In genomic region chr8:105861951-105862350, GRCm38 (mm10) we compare ENCODE assay signal across 8 mouse cellular contexts. TPM values are rescaled to one million over a fixed set of nuclear protein-coding genes. Genes with fewer than 3 reads are reported as not detected.
DNase-seq lines count a peak whose midpoint lies in the region; ATAC-seq and TF ChIP-seq lines count a peak whose summit lies in the region.

No protein-coding gene starts in this region.

- H3K27ac ChIP-seq in forebrain, embryonic 15.5 days (replicated peaks): no peak overlapping the region
- no peak overlapping the region for H3K27ac ChIP-seq in limb, embryonic 14.5 days (replicated peaks; ENCODE audit: low read depth, low read length)

- no peaks in the 10 kb centered on the region for H3K9me3 ChIP-seq in forebrain, embryonic 15.5 days
- no peaks in the 10 kb centered on the region for H3K9me3 ChIP-seq in limb, embryonic 14.5 days (ENCODE audit: control insufficient read depth, low read length)

- no peaks in the 10 kb centered on the region for H3K27me3 ChIP-seq in forebrain, embryonic 15.5 days
- H3K27me3 ChIP-seq in limb, embryonic 14.5 days (ENCODE audit: control insufficient read depth, insufficient read depth, low read length): no peaks in the 10 kb centered on the region
- no peaks in the 10 kb centered on the region for H3K27me3 ChIP-seq in splenic B cell, adult 2 months (ENCODE audit: control insufficient read depth, insufficient read depth, low read length, poor library complexity, severe bottlenecking)

- TF ChIP-seq POLR2A in limb, embryonic 14.5 days (IDR thresholded peaks at IDR 0.05; ENCODE audit: borderline replicate concordance, extremely low read depth, insufficient read depth, insufficient read length): no peak

- WGBS in forebrain, embryonic 15.5 days: 6% methylated on average over 1 of the region's 1 CpGs
- WGBS in limb, embryonic 14.5 days: 10% methylated on average over 1 of the region's 1 CpGs

- peaks cover 53% of the 10 kb centered on the region for H3K4me1 ChIP-seq in forebrain, embryonic 15.5 days
- peaks cover 28% of the 10 kb centered on the region for H3K4me1 ChIP-seq in limb, embryonic 14.5 days (ENCODE audit: control insufficient read depth, insufficient read depth, low read length)

- DNase-seq in kidney, adult 9 months: peak; percentile 25
- DNase-seq in kidney, adult 8-10 months: no peak
- DNase-seq in NIH3T3 (ENCODE audit: low read depth): peak; percentile 84
- DNase-seq in limb, embryonic 14.5 days (ENCODE audit: low spot score): peak; percentile 48
- DNase-seq in splenic B cell, adult 2 months (ENCODE audit: low read depth, low spot score): peak; percentile 40
- DNase-seq in urinary bladder, postnatal 36 days (ENCODE audit: low spot score in 2 of 2): no peak
- DNase-seq in cerebellum, adult 9-11 months: no peak

- peaks cover 8% of the 10 kb centered on the region for H3K36me3 ChIP-seq in forebrain, embryonic 15.5 days
- H3K36me3 ChIP-seq in limb, embryonic 14.5 days (ENCODE audit: control insufficient read depth, insufficient read depth, low read length): peaks cover 30% of the 10 kb centered on the region
- H3K36me3 ChIP-seq in splenic B cell, adult 2 months (ENCODE audit: control insufficient read depth, insufficient read depth, low read length, poor library complexity, severe bottlenecking): no peaks in the 10 kb centered on the region

- H3K9ac ChIP-seq in forebrain, embryonic 15.5 days (replicated peaks): peak overlapping the region; percentile 88
- peak overlapping the region; percentile 90 for H3K9ac ChIP-seq in limb, embryonic 14.5 days (ENCODE audit: low read depth, low read length, severe bottlenecking)

- ATAC-seq in forebrain, embryonic 15.5 days (replicated peaks): no peak
- no peak for ATAC-seq in limb, embryonic 14.5 days (ENCODE audit: low FRiP score, low read depth)

- H3K4me3 ChIP-seq in forebrain, embryonic 15.5 days: peak overlapping the region; percentile 74
- H3K4me3 ChIP-seq in limb, embryonic 14.5 days (replicated peaks; ENCODE audit: low read length): peak overlapping the region; percentile 91

- H3K4me2 ChIP-seq in forebrain, embryonic 15.5 days (replicated peaks): peak overlapping the region; percentile 60
- H3K4me2 ChIP-seq in limb, embryonic 14.5 days (replicated peaks; ENCODE audit: low read depth, low read length, severe bottlenecking): peak overlapping the region; percentile 75

RNA-seq across cellular contexts. Expression of gene Nutf2, which starts 1.6 kb away (rescaled TPM):
- 189 and 218 TPM in 2 replicates for polyA plus RNA-seq in forebrain, embryonic 15.5 days (2015; fragmentation: Nextera tagmentation; extraction: Ambion mirVana)
- polyA plus RNA-seq in limb, embryonic 14.5 days (2012; rRNA removed): 239 and 249 TPM in 2 replicates
- 259 and 271 TPM in 2 replicates for polyA plus RNA-seq in limb, embryonic 14.5 days (2014; fragmentation: Nextera tagmentation; extraction: Ambion mirVana)

RNA-seq across cellular contexts. Expression of gene Thap11, which starts 7.0 kb away (rescaled TPM):
- polyA plus RNA-seq in forebrain, embryonic 15.5 days (2015; fragmentation: Nextera tagmentation; extraction: Ambion mirVana): 70.5 and 73.6 TPM in 2 replicates
- polyA plus RNA-seq in limb, embryonic 14.5 days (2012; rRNA removed): 70.7 and 83.1 TPM in 2 replicates
- 62.5 and 68.4 TPM in 2 replicates for polyA plus RNA-seq in limb, embryonic 14.5 days (2014; fragmentation: Nextera tagmentation; extraction: Ambion mirVana)

RNA-seq across cellular contexts. Expression of gene Cenpt, which starts 8.9 kb away (rescaled TPM):
- 65.0 and 66.4 TPM in 2 replicates for polyA plus RNA-seq in forebrain, embryonic 15.5 days (2015; fragmentation: Nextera tagmentation; extraction: Ambion mirVana)
- polyA plus RNA-seq in limb, embryonic 14.5 days (2012; rRNA removed): 92.2 and 98.0 TPM in 2 replicates
- 41.5 and 45.7 TPM in 2 replicates for polyA plus RNA-seq in limb, embryonic 14.5 days (2014; fragmentation: Nextera tagmentation; extraction: Ambion mirVana)

RNA-seq across cellular contexts. Expression of gene Edc4, which starts 18.7 kb away (rescaled TPM):
- 55.6 and 59.1 TPM in 2 replicates for polyA plus RNA-seq in forebrain, embryonic 15.5 days (2015; fragmentation: Nextera tagmentation; extraction: Ambion mirVana)
- polyA plus RNA-seq in limb, embryonic 14.5 days (2012; rRNA removed): 91.8 and 127 TPM in 2 replicates
- polyA plus RNA-seq in limb, embryonic 14.5 days (2014; fragmentation: Nextera tagmentation; extraction: Ambion mirVana): 39.6 and 49.1 TPM in 2 replicates

RNA-seq across cellular contexts. Expression of gene Nrn1l, which starts 31.4 kb away (rescaled TPM):
- polyA plus RNA-seq in forebrain, embryonic 15.5 days (2015; fragmentation: Nextera tagmentation; extraction: Ambion mirVana): not detected in 2 replicates
- polyA plus RNA-seq in limb, embryonic 14.5 days (2012; rRNA removed): 2.2 TPM in 2 replicates
- 0.45 and 1.1 TPM in 2 replicates for polyA plus RNA-seq in limb, embryonic 14.5 days (2014; fragmentation: Nextera tagmentation; extraction: Ambion mirVana)

Comparison
In these comparisons a context has a peak if more than half of its experiments do, and no peak if none do; other contexts are left out.
1. DNase-seq: peak in kidney, adult 9 months (single experiment), NIH3T3 (single experiment), limb, embryonic 14.5 days (single experiment) and splenic B cell, adult 2 months (single experiment); none in kidney, adult 8-10 months (0 of 2), urinary bladder, postnatal 36 days (0 of 2) and cerebellum, adult 9-11 months (single experiment).